Mouse (Mus musculus) thymus, adult 2 months (tissue): ENCODE results near the gene Ackr1.

Source experiments
- CTCF ChIP-seq: fragments of 200-500 bp; IDR thresholded peaks from 2 replicates; pipeline ENCODE4 v1.5.1; 2012; ENCODE audit warnings: mild to moderate bottlenecking, control low read depth, low read length, moderate library complexity, borderline replicate concordance; ENCODE audit not compliant: control insufficient read depth, poor library complexity, insufficient read depth; ENCODE audit errors: extremely low read depth
- POLR2A ChIP-seq: fragments of 200-500 bp; IDR thresholded peaks from 2 replicates; pipeline ENCODE4 v1.6.1; 2012; ENCODE audit warnings: mild to moderate bottlenecking, low read length, control low read depth, moderate library complexity; ENCODE audit not compliant: control insufficient read depth, poor library complexity, insufficient read depth; ENCODE audit errors: extremely low read depth

- no peak for TF ChIP-seq CTCF
- no peak for TF ChIP-seq POLR2A
These were observed 3.5 kb upstream of the Ackr1 start for GRCm38 (mm10) chr1:173337008-173337407.
